Mouse (Mus musculus) embryonic fibroblast, embryonic 13.5 days (primary cell): ENCODE results near the gene Glb1l. TPM values are rescaled to one million over a fixed set of nuclear protein-coding genes. Genes with fewer than 3 reads are reported as not detected.

Experiments
- H3K27ac ChIP-seq: 2 replicates; pipeline ENCODE4 v1.5.1; 2012; ENCODE audit warnings: low read length, control low read depth, inconsistent platforms; ENCODE audit not compliant: insufficient read depth
- H3K4me1 ChIP-seq: 2 replicates; pipeline ENCODE4 v1.6.1; 2011; ENCODE audit warnings: low read length; ENCODE audit not compliant: control insufficient read depth, insufficient read depth
- H3K4me3 ChIP-seq: 2 replicates; pipeline ENCODE4 v1.5.1; 2011; ENCODE audit warnings: mild to moderate bottlenecking, control low read depth, low read length; ENCODE audit not compliant: insufficient read depth
- CTCF ChIP-seq: IDR thresholded peaks from 2 replicates; pipeline ENCODE4 v1.5.1; 2011; ENCODE audit warnings: mild to moderate bottlenecking, control low read depth, low read length, moderate library complexity, borderline replicate concordance; ENCODE audit not compliant: insufficient read depth
- POLR2A ChIP-seq: IDR thresholded peaks from 2 replicates; pipeline ENCODE4 v1.6.1; 2011; ENCODE audit warnings: low read depth, mild to moderate bottlenecking, control low read depth, low read length, moderate library complexity
- polyA plus RNA-seq: library from polyadenylated mRNA; stranded (reverse); fragments of >200 nt; gene quantifications from 2 replicates; pipeline ENCODE4 v1.2.4, GENCODE M21; 2011; ENCODE audit warnings: low read depth; ENCODE audit not compliant: missing spikeins, insufficient read length

Glb1l gene
- polyA plus RNA-seq, 1 experiment = 34.3 TPM

GRCm38 (mm10) chr1:75219531-75219930, 8.9 kb upstream of the Glb1l start, which contains the start of gene Tuba4a:
Gene Tuba4a, minus strand, starts transcription at chr1:75219865.
- H3K4me1 ChIP-seq = peaks cover 4% of the 10 kb centered on the region; the same call in 1 of the 2 replicates
- H3K27ac ChIP-seq = no peak within 1 kb of the TSS
- TF ChIP-seq CTCF (no peak), POLR2A (no peak)
- peak within 1 kb of the TSS; percentile 57 for H3K4me3 ChIP-seq

- Histone ChIP-seq H3K4me1 (peaks cover 4% of the 10 kb centered on the region; the same call in 1 of the 2 replicates), H3K27ac (no peak overlapping the region), H3K4me3 (peak overlapping the region; percentile 57)
- no peak for TF ChIP-seq CTCF
- peak; percentile 99 for TF ChIP-seq POLR2A
Observed at GRCm38 (mm10) chr1:75219078-75219477, 8.5 kb upstream of the Glb1l start.

GRCm38 (mm10) chr1:75218227-75219001, 7.8 kb upstream of the Glb1l start:
- TF ChIP-seq CTCF (no peak), POLR2A (no peak)
- Histone ChIP-seq H3K27ac (no peak overlapping the region), H3K4me3 (peak overlapping the region; percentile 57), H3K4me1 (peaks cover 4% of the 10 kb centered on the region; the same call in 1 of the 2 replicates)

- Histone ChIP-seq H3K4me1 (peaks cover 4% of the 10 kb centered on the region; the same call in 1 of the 2 replicates), H3K27ac (no peak overlapping the region), H3K4me3 (peak overlapping the region; percentile 57)
- TF ChIP-seq POLR2A (no peak), CTCF (no peak)
Observed at GRCm38 (mm10) chr1:75217893-75218226, 7.2 kb upstream of the Glb1l start.

GRCm38 (mm10) chr1:75216797-75217585, 6.4 kb upstream of the Glb1l start:
- peaks cover 4% of the 10 kb centered on the region; the same call in 1 of the 2 replicates for H3K4me1 ChIP-seq
- TF ChIP-seq POLR2A (no peak), CTCF (no peak)
- no peak overlapping the region for H3K4me3 ChIP-seq
- H3K27ac ChIP-seq = no peak overlapping the region

GRCm38 (mm10) chr1:75215785-75216184, 5.2 kb upstream of the Glb1l start:
- Histone ChIP-seq H3K4me3 (no peak overlapping the region), H3K4me1 (0 out of 2 replicates have a peak, but pooled peaks cover 3% of the 10 kb centered on the region), H3K27ac (no peak overlapping the region)
- no peak for TF ChIP-seq CTCF
- 0 out of 2 replicates have a peak, but pooled peaks have one; percentile 24 for TF ChIP-seq POLR2A

- Histone ChIP-seq H3K4me3 (no peak overlapping the region), H3K27ac (no peak overlapping the region), H3K4me1 (0 out of 2 replicates have a peak, but pooled peaks cover 3% of the 10 kb centered on the region)
- TF ChIP-seq POLR2A (no peak), CTCF (no peak)
Observed at GRCm38 (mm10) chr1:75214886-75215285, 4.3 kb upstream of the Glb1l start.

- Histone ChIP-seq H3K27ac (no peak overlapping the region), H3K4me1 (0 out of 2 replicates have a peak, but pooled peaks cover 3% of the 10 kb centered on the region), H3K4me3 (no peak overlapping the region)
- no peak for TF ChIP-seq CTCF
- no peak for TF ChIP-seq POLR2A
Observed at GRCm38 (mm10) chr1:75214442-75214841, 3.8 kb upstream of the Glb1l start.

- Histone ChIP-seq H3K4me1 (0 out of 2 replicates have a peak, but pooled peaks cover 3% of the 10 kb centered on the region), H3K27ac (no peak overlapping the region), H3K4me3 (no peak overlapping the region)
- TF ChIP-seq CTCF (no peak), POLR2A (no peak)
Observed at GRCm38 (mm10) chr1:75213096-75213495, 2.5 kb upstream of the Glb1l start.
